Mouse (Mus musculus) kidney, embryonic 16.5 days (tissue): ENCODE measurements around the gene Ptprd. TPM values are rescaled to one million over a fixed set of nuclear protein-coding genes. Genes with fewer than 3 reads are reported as not detected.

Experiments used
- ATAC-seq: fragments of 200-750 bp; cut with Nextera tagmentation; 2 replicates; pipeline ENCODE4 v1.8.0; 2017; ENCODE audit warnings: moderate TSS enrichment; ENCODE audit not compliant: low FRiP score, low TSS enrichment
- H3K27ac ChIP-seq: fragments of 300-500 bp; sonication (generic); 2 replicates; pipeline ENCODE4 v1.5.1; 2014; ENCODE audit warnings: low read length
- H3K27me3 ChIP-seq: fragments of 300-500 bp; sonication (generic); 2 replicates; pipeline ENCODE4 v1.6.1; 2014; ENCODE audit warnings: low read length, control low read depth, mixed read lengths; ENCODE audit not compliant: insufficient read depth
- H3K36me3 ChIP-seq: fragments of 300-500 bp; sonication (generic); 2 replicates; pipeline ENCODE4 v1.6.1; 2014; ENCODE audit warnings: low read length, control low read depth, mixed read lengths; ENCODE audit not compliant: insufficient read depth
- H3K4me1 ChIP-seq: fragments of 300-500 bp; sonication (generic); 2 replicates; pipeline ENCODE4 v1.6.1; 2014; ENCODE audit warnings: low read length, control low read depth, mixed read lengths; ENCODE audit not compliant: insufficient read depth
- H3K4me2 ChIP-seq: fragments of 300-500 bp; sonication (generic); replicated peaks from 2 replicates; pipeline ENCODE4 v1.6.1; 2014; ENCODE audit warnings: low read depth, low read length
- H3K4me3 ChIP-seq: fragments of 300-500 bp; sonication (generic); 2 replicates; pipeline ENCODE4 v1.5.1; 2014; ENCODE audit warnings: mild to moderate bottlenecking, low read length
- H3K9ac ChIP-seq: fragments of 300-500 bp; sonication (generic); replicated peaks from 2 replicates; pipeline ENCODE4 v1.6.1; 2014; ENCODE audit warnings: low read length
- H3K9me3 ChIP-seq: fragments of 300-500 bp; sonication (generic); 2 replicates; pipeline ENCODE4 v1.6.1; 2016; ENCODE audit warnings: low read length, control low read depth
- WGBS: fragments of 180-500 bp; shearing (Covaris S2); extraction: QIAGEN DNeasy Blood & Tissue Kit; methylation state at CpG from one replicate; pipeline ENCODE4 v1.1.7; 2014; 5-methylcytosine and 5-hydroxymethylcytosine counted together
- polyA plus RNA-seq: library from polyadenylated mRNA; unstranded; fragments of >200 nt; fragmentation: Nextera tagmentation; extraction: Ambion mirVana; gene quantifications from 2 replicates; pipeline ENCODE4 v1.2.1, GENCODE M21; 2015

The Ptprd gene
- polyA plus RNA-seq, 1 experiment from 2014 or later = 20.9 TPM

DNA sequence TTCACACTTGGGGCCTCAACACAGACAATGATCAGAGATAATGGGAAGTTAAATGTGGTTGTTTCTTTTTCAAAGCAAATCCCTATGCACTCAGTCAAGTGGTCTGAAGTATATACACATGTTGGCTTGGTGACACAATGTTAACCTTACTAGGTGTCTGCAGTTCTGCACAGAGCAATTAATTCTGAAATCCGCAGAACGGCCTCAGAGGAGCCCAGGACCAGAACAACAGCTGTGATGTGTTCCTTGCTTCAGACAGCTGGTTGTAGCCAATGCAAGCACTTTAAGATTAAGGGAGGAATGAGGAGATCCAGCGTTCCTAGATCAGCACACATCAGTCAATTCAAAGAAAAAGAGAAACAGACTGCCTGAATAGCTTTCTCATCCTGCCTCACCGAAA, 1891.9 kb downstream of the Ptprd start:
- Histone ChIP-seq H3K9me3 (no peaks in the 10 kb centered on the region), H3K4me2 (no peak overlapping the region), H3K9ac (no peak overlapping the region), H3K27ac (no peak overlapping the region), H3K27me3 (no peaks in the 10 kb centered on the region), H3K4me1 (peaks cover 11% of the 10 kb centered on the region; the same call in 1 of the 2 replicates), H3K4me3 (no peak overlapping the region), H3K36me3 (no peaks in the 10 kb centered on the region)
- 30% methylated on average over 4 of the region's 4 CpGs for WGBS
- peak; percentile 65; the same call in 1 of the 2 replicates for ATAC-seq

- H3K9me3 ChIP-seq = no peaks in the 10 kb centered on the region
- no peak overlapping the region for H3K9ac ChIP-seq
- WGBS = 94% methylated on average over 2 of the region's 2 CpGs
- H3K4me3 ChIP-seq = no peak overlapping the region
- no peak overlapping the region for H3K27ac ChIP-seq
- H3K4me2 ChIP-seq = no peak overlapping the region
- no peaks in the 10 kb centered on the region for H3K36me3 ChIP-seq
- no peak for ATAC-seq
- H3K4me1 ChIP-seq = peaks cover 17% of the 10 kb centered on the region
- no peaks in the 10 kb centered on the region for H3K27me3 ChIP-seq
Measured at GRCm38 (mm10) chr4:76315977-76316376, 1895.8 kb downstream of the Ptprd start.

GRCm38 (mm10) chr4:76313749-76314148, 1898.0 kb downstream of the Ptprd start:
- H3K27me3 ChIP-seq = no peaks in the 10 kb centered on the region
- H3K4me1 ChIP-seq = peaks cover 14% of the 10 kb centered on the region; the same call in 1 of the 2 replicates
- no peak overlapping the region for H3K27ac ChIP-seq
- H3K4me2 ChIP-seq = no peak overlapping the region
- H3K9me3 ChIP-seq = no peaks in the 10 kb centered on the region
- no peak overlapping the region for H3K9ac ChIP-seq
- 65% methylated on average over 3 of the region's 3 CpGs for WGBS
- H3K36me3 ChIP-seq = no peaks in the 10 kb centered on the region
- no peak overlapping the region for H3K4me3 ChIP-seq
- ATAC-seq = no peak

- Histone ChIP-seq H3K9ac (no peak overlapping the region), H3K27ac (no peak overlapping the region), H3K4me2 (no peak overlapping the region), H3K27me3 (no peaks in the 10 kb centered on the region), H3K36me3 (no peaks in the 10 kb centered on the region), H3K9me3 (no peaks in the 10 kb centered on the region), H3K4me1 (peaks cover 14% of the 10 kb centered on the region; the same call in 1 of the 2 replicates), H3K4me3 (no peak overlapping the region)
- WGBS = 92% methylated on average over 3 of the region's 3 CpGs
- ATAC-seq = no peak
Measured at GRCm38 (mm10) chr4:76312593-76312992, 1899.2 kb downstream of the Ptprd start.

DNA sequence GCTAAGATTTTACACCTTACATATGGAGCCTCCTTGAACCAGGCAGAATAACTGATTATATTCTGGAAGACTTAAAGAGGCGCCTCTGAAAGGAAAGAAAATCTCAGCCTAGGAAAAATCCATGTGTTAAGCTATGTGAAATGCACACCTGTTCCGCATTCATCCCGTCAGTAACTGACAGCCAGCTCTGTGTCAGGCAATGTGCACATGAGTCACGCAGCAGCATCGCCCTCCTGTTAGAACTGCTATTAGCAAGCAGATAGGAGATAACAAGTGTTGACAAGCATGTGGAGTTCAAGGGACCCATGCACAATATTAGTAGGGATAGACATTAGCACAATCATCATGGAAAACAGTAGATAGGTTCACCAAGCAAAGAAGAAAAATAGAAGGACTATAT, 1905.8 kb downstream of the Ptprd start:
- H3K4me2 ChIP-seq = no peak overlapping the region
- H3K27ac ChIP-seq = no peak overlapping the region
- H3K4me3 ChIP-seq = no peak overlapping the region
- no peaks in the 10 kb centered on the region for H3K27me3 ChIP-seq
- H3K9ac ChIP-seq = no peak overlapping the region
- 86% methylated on average over 5 of the region's 5 CpGs for WGBS
- no peaks in the 10 kb centered on the region for H3K9me3 ChIP-seq
- H3K36me3 ChIP-seq = no peaks in the 10 kb centered on the region
- ATAC-seq = no peak
- H3K4me1 ChIP-seq = no peaks in the 10 kb centered on the region

DNA sequence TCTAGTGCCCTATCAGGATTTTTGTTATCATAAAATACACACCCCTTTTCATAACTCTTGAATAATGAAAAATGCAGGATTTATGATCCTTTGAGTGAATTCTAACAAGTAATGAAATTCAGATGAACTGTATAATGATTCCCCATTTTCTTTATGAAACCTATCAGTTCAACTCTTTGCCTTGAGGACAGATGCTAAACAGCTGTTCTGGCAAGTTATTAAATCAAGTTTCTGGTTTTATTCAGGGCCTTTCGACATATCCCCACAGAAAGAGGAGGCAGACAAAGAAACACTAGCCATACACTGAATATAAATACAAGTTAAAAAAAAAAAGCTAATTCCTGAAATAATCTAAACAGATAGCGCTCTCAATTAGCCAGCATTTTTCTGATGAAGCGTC, 1914.4 kb downstream of the Ptprd start:
- Histone ChIP-seq H3K4me1 (no peaks in the 10 kb centered on the region), H3K36me3 (no peaks in the 10 kb centered on the region), H3K4me3 (no peak overlapping the region), H3K9ac (no peak overlapping the region), H3K4me2 (no peak overlapping the region), H3K27ac (no peak overlapping the region), H3K9me3 (no peaks in the 10 kb centered on the region), H3K27me3 (no peaks in the 10 kb centered on the region)
- ATAC-seq = no peak
- 76% methylated on average over 3 of the region's 3 CpGs for WGBS

- Histone ChIP-seq H3K4me3 (no peak overlapping the region), H3K4me1 (peaks cover 4% of the 10 kb centered on the region; the same call in 1 of the 2 replicates), H3K4me2 (no peak overlapping the region), H3K27ac (no peak overlapping the region), H3K9ac (no peak overlapping the region), H3K27me3 (no peaks in the 10 kb centered on the region), H3K36me3 (no peaks in the 10 kb centered on the region), H3K9me3 (no peaks in the 10 kb centered on the region)
- WGBS = 77% methylated on average over 8 of the region's 8 CpGs
- no peak for ATAC-seq
Measured at GRCm38 (mm10) chr4:76292733-76293357, 1918.9 kb downstream of the Ptprd start.

- Histone ChIP-seq H3K27ac (no peak overlapping the region), H3K9me3 (no peaks in the 10 kb centered on the region), H3K27me3 (no peaks in the 10 kb centered on the region), H3K36me3 (no peaks in the 10 kb centered on the region), H3K9ac (no peak overlapping the region), H3K4me1 (peaks cover 4% of the 10 kb centered on the region; the same call in 1 of the 2 replicates), H3K4me3 (no peak overlapping the region), H3K4me2 (no peak overlapping the region)
- ATAC-seq = no peak
- WGBS = 85% methylated on average over 1 of the region's 1 CpGs
Measured at GRCm38 (mm10) chr4:76290484-76290818, 1921.3 kb downstream of the Ptprd start.

DNA sequence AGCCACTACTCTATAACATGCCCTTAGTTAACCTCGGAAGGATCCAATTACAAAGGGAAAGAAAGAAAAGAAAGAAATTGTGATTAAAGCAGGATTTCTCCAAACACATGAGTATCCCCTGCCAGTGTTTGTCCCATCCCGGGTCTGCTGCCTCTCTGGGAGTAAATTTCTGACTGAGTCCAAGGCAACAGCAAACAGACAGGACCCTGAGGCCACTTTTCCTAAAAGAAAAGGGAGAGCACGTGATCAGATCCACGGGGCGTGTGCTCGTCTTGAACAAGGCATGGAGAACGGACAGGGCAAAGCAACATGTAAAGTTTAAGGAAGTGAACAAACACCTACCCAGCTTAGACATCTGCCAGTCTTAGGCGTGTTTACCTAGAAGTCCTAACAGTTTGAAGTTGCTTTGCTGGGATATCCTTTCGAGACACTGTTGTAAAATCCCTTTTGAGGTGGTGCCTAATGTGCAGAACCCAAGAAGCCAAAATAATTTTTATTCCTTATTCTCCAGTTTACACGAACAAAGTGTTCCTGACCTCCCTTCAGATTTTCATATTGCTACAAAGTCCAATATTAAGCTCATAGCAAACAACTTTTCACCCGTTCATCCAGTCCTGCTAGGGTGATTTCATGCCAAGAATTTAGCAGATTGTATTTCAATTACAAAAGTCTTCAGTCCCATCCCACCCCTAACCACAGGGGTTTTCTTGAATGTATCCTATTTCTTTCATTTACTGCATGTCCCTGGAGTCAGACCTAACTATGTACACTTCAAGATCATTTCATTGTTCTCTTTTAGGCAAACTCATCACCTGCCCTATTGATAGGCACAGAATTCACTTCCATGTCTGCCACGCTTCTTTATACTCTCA, 1921.9 kb downstream of the Ptprd start:
- Histone ChIP-seq H3K9me3 (no peaks in the 10 kb centered on the region), H3K36me3 (no peaks in the 10 kb centered on the region), H3K27me3 (no peaks in the 10 kb centered on the region), H3K9ac (no peak overlapping the region), H3K4me2 (peak overlapping the region; percentile 19; the same call in 1 of the 2 replicates), H3K27ac (no peak overlapping the region), H3K4me3 (no peak overlapping the region), H3K4me1 (peaks cover 4% of the 10 kb centered on the region; the same call in 1 of the 2 replicates)
- 43% methylated on average over 12 of the region's 12 CpGs for WGBS
- peak; percentile 27; the same call in 1 of the 2 replicates for ATAC-seq

GRCm38 (mm10) chr4:76286016-76286415, 1925.7 kb downstream of the Ptprd start:
- H3K4me1 ChIP-seq = peaks cover 4% of the 10 kb centered on the region; the same call in 1 of the 2 replicates
- 55% methylated on average over 2 of the region's 2 CpGs for WGBS
- H3K36me3 ChIP-seq = no peaks in the 10 kb centered on the region
- no peaks in the 10 kb centered on the region for H3K27me3 ChIP-seq
- H3K4me2 ChIP-seq = no peak overlapping the region
- no peak overlapping the region for H3K27ac ChIP-seq
- no peaks in the 10 kb centered on the region for H3K9me3 ChIP-seq
- no peak overlapping the region for H3K4me3 ChIP-seq
- H3K9ac ChIP-seq = no peak overlapping the region
- ATAC-seq = no peak
